Mouse (Mus musculus) heart, adult 2 months (tissue): ENCODE results near the gene Krtap6-5. TPM values are rescaled to one million over a fixed set of nuclear protein-coding genes. Genes with fewer than 3 reads are reported as not detected.

Source experiments
- DNase-seq, 2 experiments: peaks; one replicate each; pipeline ENCODE4 v3.0.0; 2021
- H3K27ac ChIP-seq: fragments of 200-600 bp; 2 replicates; pipeline ENCODE4 v1.8.1; 2022
- H3K27me3 ChIP-seq: fragments of 200-500 bp; 2 replicates; pipeline ENCODE4 v1.6.1; 2012; ENCODE audit warnings: mild to moderate bottlenecking, low read length, inconsistent platforms, mixed read lengths; ENCODE audit not compliant: control insufficient read depth, insufficient read depth
- H3K36me3 ChIP-seq: fragments of 200-500 bp; 2 replicates; pipeline ENCODE4 v1.6.1; 2012; ENCODE audit warnings: low read length, inconsistent platforms; ENCODE audit not compliant: control insufficient read depth, insufficient read depth
- H3K4me1 ChIP-seq: fragments of 200-500 bp; 2 replicates; pipeline ENCODE4 v1.6.1; 2011; ENCODE audit warnings: low read length; ENCODE audit not compliant: control insufficient read depth, insufficient read depth
- H3K4me3 ChIP-seq: fragments of 200-600 bp; 2 replicates; pipeline ENCODE4 v1.8.1; 2022
- H3K79me2 ChIP-seq: fragments of 200-500 bp; replicated peaks from 2 replicates; pipeline ENCODE4 v1.6.1; 2012; ENCODE audit warnings: mild to moderate bottlenecking, inconsistent platforms, low read length, moderate library complexity, mixed read lengths; ENCODE audit not compliant: control insufficient read depth, insufficient read depth
- H3K9ac ChIP-seq: fragments of 200-500 bp; 2 replicates; pipeline ENCODE4 v1.6.1; 2012; ENCODE audit warnings: low read depth, mild to moderate bottlenecking, control low read depth, inconsistent platforms, low read length, mixed read lengths
- CTCF ChIP-seq: fragments of 200-600 bp; IDR thresholded peaks from 2 replicates; pipeline ENCODE4 v1.8.1; 2022; ENCODE audit warnings: antibody characterized with exemption, mild to moderate bottlenecking, moderate library complexity
- EP300 ChIP-seq: fragments of 200-500 bp; IDR thresholded peaks from 2 replicates; pipeline ENCODE4 v1.6.1; 2011; ENCODE audit warnings: low read depth, low read length, control low read depth; ENCODE audit not compliant: insufficient read depth
- POLR2A ChIP-seq: fragments of 200-500 bp; IDR thresholded peaks from 2 replicates; pipeline ENCODE4 v1.6.1; 2011; ENCODE audit warnings: mild to moderate bottlenecking, low read depth, low read length, control low read depth; ENCODE audit not compliant: insufficient read depth
- WGBS: fragments of 180-500 bp; shearing (Covaris S2); methylation state at CpG from one replicate; pipeline ENCODE4 v1.1.7; 2018; 5-methylcytosine and 5-hydroxymethylcytosine counted together
- intact Hi-C: fragments of 180-260 bp; cut with DNase I; formaldehyde crosslinking; loops from one replicate; pipeline ENCODE4 v1.15.1; 2025
- polyA plus RNA-seq: library from polyadenylated mRNA; depleted of rRNA; stranded (reverse); fragments of >200 nt; gene quantifications from 2 replicates; pipeline ENCODE4 v1.2.3, GENCODE M21; 2012; rRNA removed
- total RNA-seq, 2 experiments: library from RNA; stranded (reverse); gene quantifications; 2 replicates each; pipeline ENCODE4 v1.2.3; 2021

The Krtap6-5 gene
- total and polyA plus RNA-seq, 3 experiments, result not detected

GRCm38 (mm10) chr16:89010659-89011058 lies 37.0 kb downstream of the Krtap6-5 start, which contains the start of gene Krtap22-2:
Gene Krtap22-2 (minus strand): TSS chr16:89010759.
- Histone ChIP-seq H3K36me3 (no peaks in the 10 kb centered on the region), H3K27me3 (0 out of 2 replicates have a peak, but pooled peaks cover 2% of the 10 kb centered on the region), H3K79me2 (no peaks in the 10 kb centered on the region), H3K4me1 (no peaks in the 10 kb centered on the region), H3K4me3 (no peak within 1 kb of the TSS), H3K9ac (no peak within 1 kb of the TSS), H3K27ac (no peak within 1 kb of the TSS)
- TF ChIP-seq POLR2A (no peak), CTCF (no peak), EP300 (no peak)
- intact Hi-C loops, result no loop called here
- DNase-seq, result no peak
- WGBS, result 72% methylated on average over 5 of the region's 5 CpGs

Other genes starting within 250 kb of the Krtap6-5 start
- gene Gm20741, start 235.7 kb downstream of the Krtap6-5 start, total RNA-seq, result not detected
- not detected in 2 replicates for gene Gm20741, start 235.7 kb downstream of the Krtap6-5 start, polyA plus RNA-seq
- gene Krtap15, start 227.7 kb downstream of the Krtap6-5 start, total RNA-seq, result not detected
- gene Krtap15, start 227.7 kb downstream of the Krtap6-5 start, polyA plus RNA-seq, result not detected in 2 replicates
- not detected for gene Krtap14, start 221.7 kb downstream of the Krtap6-5 start, total RNA-seq
- not detected in 2 replicates for gene Krtap14, start 221.7 kb downstream of the Krtap6-5 start, polyA plus RNA-seq
- gene Krtap19-1, start 178.5 kb downstream of the Krtap6-5 start, total RNA-seq, result not detected
- not detected in 2 replicates for gene Krtap19-1, start 178.5 kb downstream of the Krtap6-5 start, polyA plus RNA-seq
- not detected for gene Krtap19-2, start 173.6 kb downstream of the Krtap6-5 start, total RNA-seq
- gene Krtap19-2, start 173.6 kb downstream of the Krtap6-5 start, polyA plus RNA-seq, result not detected in 2 replicates
- gene Krtap19-3, start 169.8 kb downstream of the Krtap6-5 start, total RNA-seq, result not detected
- not detected in 2 replicates for gene Krtap19-3, start 169.8 kb downstream of the Krtap6-5 start, polyA plus RNA-seq
- not detected for gene Krtap19-4, start 162.8 kb downstream of the Krtap6-5 start, total RNA-seq
- not detected in 2 replicates for gene Krtap19-4, start 162.8 kb downstream of the Krtap6-5 start, polyA plus RNA-seq
- gene Krtap19-5, start 151.4 kb downstream of the Krtap6-5 start, total RNA-seq, result not detected
- gene Krtap19-5, start 151.4 kb downstream of the Krtap6-5 start, polyA plus RNA-seq, result not detected in 2 replicates
- not detected for gene Krtap19-9b, start 115.6 kb downstream of the Krtap6-5 start, total RNA-seq
- not detected in 2 replicates for gene Krtap19-9b, start 115.6 kb downstream of the Krtap6-5 start, polyA plus RNA-seq
- gene Krtap16-3, start 85.0 kb downstream of the Krtap6-5 start, total RNA-seq, result not detected
- gene Krtap16-3, start 85.0 kb downstream of the Krtap6-5 start, polyA plus RNA-seq, result not detected in 2 replicates
- not detected for gene Krtap22-2, start 37.1 kb downstream of the Krtap6-5 start, total RNA-seq
- not detected in 2 replicates for gene Krtap22-2, start 37.1 kb downstream of the Krtap6-5 start, polyA plus RNA-seq
- gene Gm10229, start 32.6 kb downstream of the Krtap6-5 start, total RNA-seq, result not detected
- not detected in 2 replicates for gene Gm10229, start 32.6 kb downstream of the Krtap6-5 start, polyA plus RNA-seq
- not detected for gene Krtap6-1, start 16.2 kb downstream of the Krtap6-5 start, total RNA-seq
- gene Krtap6-1, start 16.2 kb downstream of the Krtap6-5 start, polyA plus RNA-seq, result not detected in 2 replicates
- gene Gm10228, start 6.4 kb downstream of the Krtap6-5 start, total RNA-seq, result not detected
- gene Gm10228, start 6.4 kb downstream of the Krtap6-5 start, polyA plus RNA-seq, result not detected in 2 replicates
- gene 1110025L11Rik, start 16.1 kb upstream of the Krtap6-5 start, total RNA-seq, result not detected
- not detected in 2 replicates for gene 1110025L11Rik, start 16.1 kb upstream of the Krtap6-5 start, polyA plus RNA-seq
- gene Krtap6-3, start 36.1 kb upstream of the Krtap6-5 start, total RNA-seq, result not detected
- not detected in 2 replicates for gene Krtap6-3, start 36.1 kb upstream of the Krtap6-5 start, polyA plus RNA-seq
- gene Gm6358, start 93.0 kb upstream of the Krtap6-5 start, total RNA-seq, result not detected
- not detected in 2 replicates for gene Gm6358, start 93.0 kb upstream of the Krtap6-5 start, polyA plus RNA-seq
- gene Gm10061, start 103.2 kb upstream of the Krtap6-5 start, total RNA-seq, result not detected
- not detected in 2 replicates for gene Gm10061, start 103.2 kb upstream of the Krtap6-5 start, polyA plus RNA-seq
- gene Gm9789, start 110.1 kb upstream of the Krtap6-5 start, total RNA-seq, result not detected
- not detected in 2 replicates for gene Gm9789, start 110.1 kb upstream of the Krtap6-5 start, polyA plus RNA-seq
- not detected for gene Gm7735, start 121.6 kb upstream of the Krtap6-5 start, total RNA-seq
- gene Gm7735, start 121.6 kb upstream of the Krtap6-5 start, polyA plus RNA-seq, result not detected in 2 replicates
- gene 1110057P08Rik, start 126.9 kb upstream of the Krtap6-5 start, total RNA-seq, result not detected
- gene 1110057P08Rik, start 126.9 kb upstream of the Krtap6-5 start, polyA plus RNA-seq, result not detected in 2 replicates
- not detected for gene Krtap20-2, start 158.0 kb upstream of the Krtap6-5 start, total RNA-seq
- gene Krtap20-2, start 158.0 kb upstream of the Krtap6-5 start, polyA plus RNA-seq, result not detected in 2 replicates